In genomic region chr8:71395629-71396028, GRCm38 (mm10) we compare ENCODE assay signal across 8 mouse cellular contexts. TPM values are rescaled to one million over a fixed set of nuclear protein-coding genes. Genes with fewer than 3 reads are reported as not detected.
DNase-seq lines count a peak whose midpoint lies in the region; ATAC-seq and TF ChIP-seq lines count a peak whose summit lies in the region.

TSS of gene Ushbp1 (minus strand) at chr8:71395802.

- H3K27ac ChIP-seq in kidney, adult 2 months (ENCODE audit: insufficient read depth, low read depth, low read length) = peak within 1 kb of the TSS; percentile 82
- peak within 1 kb of the TSS; percentile 88 for H3K27ac ChIP-seq in lung, embryonic 16.5 days (ENCODE audit: low read length)

- TF ChIP-seq CTCF in kidney, adult 2 months (conservative IDR thresholded peaks at IDR 0.05; ENCODE audit: insufficient read depth, insufficient read length, low read depth, low read length) = no peak

- no peaks in the 10 kb centered on the region for H3K36me3 ChIP-seq in kidney, adult 2 months (ENCODE audit: control insufficient read depth, insufficient read depth, low read length)
- peaks cover 11% of the 10 kb centered on the region for H3K36me3 ChIP-seq in lung, embryonic 16.5 days (ENCODE audit: control insufficient read depth, insufficient read depth, low read length)

- peak within 1 kb of the TSS; percentile 52 for H3K9ac ChIP-seq in lung, embryonic 16.5 days (ENCODE audit: low read length)

- no peak for ATAC-seq in cerebellum, adult (ENCODE audit: insufficient number of reproducible peaks, low FRiP score, low TSS enrichment)
- ATAC-seq in lung, embryonic 16.5 days (ENCODE audit: low read depth) = no peak
- ATAC-seq in megakaryocyte-erythroid progenitor cell, adult 5-6 weeks (replicated peaks; ENCODE audit: low FRiP score, low TSS enrichment, poor library complexity, severe bottlenecking) = no peak

- peaks cover 5% of the 10 kb centered on the region; the same call in 1 of the 2 replicates for H3K4me1 ChIP-seq in kidney, adult 2 months (ENCODE audit: control insufficient read depth, insufficient read depth, low read length)
- peaks cover 16% of the 10 kb centered on the region for H3K4me1 ChIP-seq in lung, embryonic 16.5 days (replicated peaks; ENCODE audit: control insufficient read depth, insufficient read depth, low read length)

- no peaks in the 10 kb centered on the region for H3K27me3 ChIP-seq in kidney, adult 2 months (replicated peaks; ENCODE audit: control insufficient read depth, insufficient read depth, low read length)
- H3K27me3 ChIP-seq in lung, embryonic 16.5 days (ENCODE audit: control insufficient read depth, insufficient read depth, low read depth, low read length) = no peaks in the 10 kb centered on the region

- WGBS in kidney, adult 2 months = 70% methylated on average over 9 of the region's 9 CpGs
- 66% methylated on average over 9 of the region's 9 CpGs for WGBS in lung, embryonic 16.5 days

- peak within 1 kb of the TSS; percentile 93 for H3K4me2 ChIP-seq in lung, embryonic 16.5 days (ENCODE audit: low read depth, low read length)

- H3K4me3 ChIP-seq in kidney, adult 2 months (ENCODE audit: insufficient read depth, low read depth, low read length) = peak within 1 kb of the TSS; percentile 75
- H3K4me3 ChIP-seq in lung, embryonic 16.5 days (ENCODE audit: low read length) = peak within 1 kb of the TSS; percentile 92

- H3K9me3 ChIP-seq in lung, embryonic 16.5 days (ENCODE audit: control insufficient read depth, low read length) = no peaks in the 10 kb centered on the region

- DNase-seq in cerebellum, adult 11 months = peak; percentile 30
- DNase-seq in adrenal gland, postnatal 36 days = peak in 1 of 2 experiments; percentile 57
- DNase-seq in heart, adult 9 months (ENCODE audit: low spot score in 2 of 2) = peak; percentile 77 to 88
- DNase-seq in kidney, adult 2 months = peak; percentile 79
- no peak for DNase-seq in embryo, embryonic 11 days

- peak; percentile 40 for TF ChIP-seq POLR2A in kidney, adult 2 months (IDR thresholded peaks at IDR 0.05; ENCODE audit: low read depth, low read length)

RNA-seq across cellular contexts. Expression of gene Ushbp1, which starts in this region (rescaled TPM):
- 10 to 100 TPM; 12.7 to 20.6 TPM for total RNA-seq in adrenal gland, postnatal 36 days (2021)
- polyA plus RNA-seq in kidney, adult 2 months (2012; rRNA removed) = 38.5 and 43.4 TPM in 2 replicates
- 37.3 and 40.7 TPM in 2 replicates for polyA plus RNA-seq in lung, embryonic 16.5 days (2015; fragmentation: Nextera tagmentation; extraction: Ambion mirVana)
- total RNA-seq in megakaryocyte-erythroid progenitor cell, adult 5-6 weeks (2014; fragmentation: Nextera tagmentation) = not detected in 2 replicates
- total RNA-seq in megakaryocyte-erythroid progenitor cell, adult 5-6 weeks (2017) = not detected in 2 replicates

Comparison
In these comparisons a context has a peak if more than half of its experiments do, and no peak if none do; other contexts are left out.
1. RNA of gene Ushbp1 (total RNA-seq): 12.7 to 20.6 TPM in adrenal gland, postnatal 36 days; not detected in megakaryocyte-erythroid progenitor cell, adult 5-6 weeks; every median in the first group is over 10 times any median in the second.